Mouse (Mus musculus) embryonic fibroblast, embryonic 13.5 days (primary cell): ENCODE measurements at regions not wholly inside any gene's neighbourhood (a gene's known extent, or its start where the extent isn't known, plus 50 kb on each side); places are given as distances from the start of the nearest gene placed in this dataset.

Source experiments
- CTCF ChIP-seq: IDR thresholded peaks from 2 replicates; pipeline ENCODE4 v1.5.1; 2011; ENCODE audit warnings: mild to moderate bottlenecking, control low read depth, low read length, moderate library complexity, borderline replicate concordance; ENCODE audit not compliant: insufficient read depth
- POLR2A ChIP-seq: IDR thresholded peaks from 2 replicates; pipeline ENCODE4 v1.6.1; 2011; ENCODE audit warnings: low read depth, mild to moderate bottlenecking, control low read depth, low read length, moderate library complexity

DNA sequence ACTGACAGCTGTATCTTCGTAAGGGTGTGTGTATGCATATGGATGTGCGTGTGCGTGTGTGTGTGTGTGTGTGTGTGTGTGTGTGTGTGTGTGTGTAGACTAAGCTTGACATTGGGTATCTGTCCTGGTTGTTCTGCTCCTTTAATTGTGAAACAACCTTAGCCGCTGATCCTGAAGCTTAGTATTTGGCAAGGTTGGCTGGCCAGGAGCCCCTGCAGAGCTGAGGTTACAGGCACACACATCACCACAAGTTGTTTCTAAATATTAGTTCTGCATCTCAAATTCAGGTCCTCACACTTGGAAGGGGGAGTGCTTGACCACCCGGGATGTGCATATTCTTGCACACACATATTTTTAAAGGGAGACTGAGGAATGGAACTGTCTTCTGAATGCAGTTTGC lies 314.7 kb downstream of the Diras2 start:
- no peak for TF ChIP-seq CTCF
- no peak for TF ChIP-seq POLR2A
